In genomic region chr9:34202122-34202941, GRCm38 (mm10) we compare ENCODE assay signal across 12 mouse cellular contexts.
A peak's percentile ranks its signal among the peaks of the same experiment; 100 is the strongest.
DNase-seq lines count a peak whose midpoint lies in the region; ATAC-seq lines count a peak whose summit lies in the region.
"Had no signal": no experiment of that assay in that cellular context is flagged by ENCODE, and none has a peak within 500 bp of the region (broad histone marks: within the 10 kb centered on the region; RNA-seq: fewer than 3 reads in every experiment).

No protein-coding gene starts in this region.

- 0 out of 2 replicates have a peak overlapping the region, but pooled peaks have one; percentile 6 for H3K4me3 ChIP-seq in hindbrain, embryonic 10.5 days
- no peak overlapping the region for H3K4me3 ChIP-seq in midbrain, embryonic 15.5 days
- H3K4me3 ChIP-seq: liver, embryonic 12.5 days had no signal

- H3K27me3 ChIP-seq in hindbrain, embryonic 10.5 days (ENCODE audit: insufficient read depth, poor library complexity, severe bottlenecking) = no peaks in the 10 kb centered on the region; the same call in 1 of the 2 replicates
- H3K27me3 ChIP-seq in midbrain, embryonic 15.5 days (replicated peaks) = no peaks in the 10 kb centered on the region
- H3K27me3 ChIP-seq: liver, embryonic 12.5 days had no signal

- H3K36me3 ChIP-seq in hindbrain, embryonic 10.5 days = no peaks in the 10 kb centered on the region
- H3K36me3 ChIP-seq in midbrain, embryonic 15.5 days (replicated peaks) = no peaks in the 10 kb centered on the region
- H3K36me3 ChIP-seq: liver, embryonic 12.5 days had no signal

- no peaks in the 10 kb centered on the region for H3K9me3 ChIP-seq in hindbrain, embryonic 10.5 days
- H3K9me3 ChIP-seq in midbrain, embryonic 15.5 days = no peaks in the 10 kb centered on the region
- H3K9me3 ChIP-seq: liver, embryonic 12.5 days had no signal

- DNase-seq in embryo, embryonic 10.5 days (ENCODE audit: low spot score) = peak; percentile 16
- DNase-seq in embryo, embryonic 11 days = no peak
- peak; percentile 18 for DNase-seq in adrenal gland, postnatal 25 days
- DNase-seq in hindbrain, embryonic 10.5 days (ENCODE audit: low spot score) = no peak
- DNase-seq in lung, postnatal 36 days = no peak
- DNase-seq in yolk sac, embryonic 10.5 days (ENCODE audit: low spot score) = no peak
- DNase-seq in thymus, postnatal 0 days (ENCODE audit: low spot score) = no peak
- DNase-seq: heart, postnatal 14 days; thymus, adult 18-20 months had no signal

- ATAC-seq in midbrain, embryonic 15.5 days (replicated peaks) = peak; percentile 79
- ATAC-seq: CD4-positive, CD25-positive, alpha-beta regulatory T cell, adult 4 months; liver, embryonic 12.5 days had no signal

- peak overlapping the region; percentile 7 for H3K4me2 ChIP-seq in midbrain, embryonic 15.5 days
- H3K4me2 ChIP-seq: liver, embryonic 12.5 days had no signal

- peaks cover 33% of the 10 kb centered on the region for H3K4me1 ChIP-seq in hindbrain, embryonic 10.5 days (replicated peaks)
- peaks cover 19% of the 10 kb centered on the region for H3K4me1 ChIP-seq in midbrain, embryonic 15.5 days
- H3K4me1 ChIP-seq: liver, embryonic 12.5 days had no signal

- H3K27ac ChIP-seq in hindbrain, embryonic 10.5 days = peak overlapping the region; percentile 80
- H3K27ac ChIP-seq in midbrain, embryonic 15.5 days = peak overlapping the region; percentile 31
- H3K27ac ChIP-seq: liver, embryonic 12.5 days had no signal

- no peak overlapping the region for H3K9ac ChIP-seq in midbrain, embryonic 15.5 days
- H3K9ac ChIP-seq: liver, embryonic 12.5 days had no signal

- 50% methylated on average over 13 of the region's 13 CpGs for WGBS in hindbrain, embryonic 10.5 days
- WGBS in midbrain, embryonic 15.5 days = 40% methylated on average over 13 of the region's 13 CpGs

Comparison
In these comparisons a context has a peak if more than half of its experiments do, and no peak if none do; other contexts are left out.
1. DNase-seq: peak in embryo, embryonic 10.5 days (single experiment) and adrenal gland, postnatal 25 days (single experiment); none in embryo, embryonic 11 days (single experiment), hindbrain, embryonic 10.5 days (single experiment), lung, postnatal 36 days (single experiment), yolk sac, embryonic 10.5 days (single experiment) and thymus, postnatal 0 days (single experiment).